Mouse (Mus musculus) CH12.LX (cell line): ENCODE results near the gene Drosha. TPM values are rescaled to one million over a fixed set of nuclear protein-coding genes. Genes with fewer than 3 reads are reported as not detected.

Experiments used
- DNase-seq: peaks from one replicate; pipeline ENCODE4 v3.0.0-alpha.2; 2013; ENCODE audit errors: extremely low read depth
- H3K27ac ChIP-seq: 2 replicates; pipeline ENCODE4 v1.5.1; 2012; ENCODE audit warnings: low read depth, mild to moderate bottlenecking, control low read depth, moderate library complexity; ENCODE audit not compliant: insufficient read depth
- H3K27me3 ChIP-seq: replicated peaks from 2 replicates; pipeline ENCODE3; 2012; ENCODE audit warnings: inconsistent platforms
- H3K36me3 ChIP-seq, 2 experiments: replicated peaks in 1 of 2; 2 replicates each; pipeline versions ENCODE3 to v1.6.1; 2012; ENCODE audit warnings: inconsistent platforms in 1 of 2, low read length in 1 of 2, mild to moderate bottlenecking in 1 of 2, mixed read lengths in 1 of 2, moderate library complexity in 1 of 2; ENCODE audit not compliant: control insufficient read depth in 1 of 2, insufficient read depth in 1 of 2
- H3K4me1 ChIP-seq, 2 experiments: 2 replicates each; pipeline ENCODE4 v1.6.1; 2012; ENCODE audit warnings: inconsistent platforms in 1 of 2, moderate library complexity in 1 of 2; ENCODE audit not compliant: insufficient read depth in 2 of 2, control insufficient read depth in 1 of 2
- H3K4me2 ChIP-seq: 2 replicates; pipeline ENCODE4 v1.6.1; 2012; ENCODE audit warnings: low read depth, mild to moderate bottlenecking, control low read depth; ENCODE audit not compliant: poor library complexity, insufficient read depth, severe bottlenecking
- H3K4me3 ChIP-seq, 3 experiments: fragments of 150-350 bp in 1 of 3; sonication (generic) in 1 of 3; replicated peaks in 1 of 3; 2 replicates each; pipeline versions ENCODE3 to v1.5.1; 2011 to 2012; ENCODE audit warnings: low read depth in 2 of 3, low read length in 2 of 3, mild to moderate bottlenecking in 2 of 3, moderate library complexity in 2 of 3, control low read depth in 1 of 3, improper control_type of control experiment in 1 of 3, inconsistent platforms in 1 of 3, mixed read lengths in 1 of 3; ENCODE audit not compliant: poor library complexity in 1 of 3
- H3K79me2 ChIP-seq: replicated peaks from 2 replicates; pipeline ENCODE4 v1.6.1; 2012; ENCODE audit warnings: mild to moderate bottlenecking, moderate library complexity; ENCODE audit not compliant: control insufficient read depth, poor library complexity, insufficient read depth, severe bottlenecking; ENCODE audit errors: extremely low read depth
- H3K9ac ChIP-seq: 2 replicates; pipeline ENCODE4 v1.6.1; 2012; ENCODE audit warnings: low read depth, mild to moderate bottlenecking, control low read depth, moderate library complexity; ENCODE audit not compliant: insufficient read depth
- H3K9me3 ChIP-seq: replicated peaks from 2 replicates; pipeline ENCODE3; 2012; ENCODE audit warnings: low read length, inconsistent platforms, mixed read lengths
- CTCF ChIP-seq, 2 experiments: IDR thresholded peaks in 1 of 2; conservative IDR thresholded peaks in 1 of 2; 2 replicates each; pipeline ENCODE4 v1.5.1; 2011 to 2012; ENCODE audit warnings: low read depth in 2 of 2, low read length in 2 of 2, improper control_type of control experiment in 1 of 2, inconsistent platforms in 1 of 2, mild to moderate bottlenecking in 1 of 2, moderate library complexity in 1 of 2
- E2F4 ChIP-seq: IDR thresholded peaks from 2 replicates; pipeline ENCODE4 v1.6.1; 2011; ENCODE audit warnings: low read depth, low read length, improper control_type of control experiment; ENCODE audit not compliant: insufficient replicate concordance
- ELF1 ChIP-seq: IDR thresholded peaks from 2 replicates; pipeline ENCODE4 v1.6.1; 2014; ENCODE audit warnings: low read depth, mild to moderate bottlenecking, inconsistent platforms, low read length, improper control_type of control experiment
- ETS1 ChIP-seq: conservative IDR thresholded peaks from 2 replicates; pipeline ENCODE4 v1.6.1; 2012; ENCODE audit warnings: low read depth, mild to moderate bottlenecking, inconsistent platforms, low read length, improper control_type of control experiment, moderate library complexity
- JUN ChIP-seq: IDR thresholded peaks from 2 replicates; pipeline ENCODE4 v1.6.1; 2011; ENCODE audit warnings: low read depth, mild to moderate bottlenecking, low read length, improper control_type of control experiment, moderate library complexity; ENCODE audit not compliant: insufficient read depth
- JUND ChIP-seq: conservative IDR thresholded peaks from 2 replicates; pipeline ENCODE4 v1.6.1; 2011; ENCODE audit warnings: low read depth, low read length, improper control_type of control experiment
- KAT2A ChIP-seq: IDR thresholded peaks from 2 replicates; pipeline ENCODE4 v1.6.1; 2012; ENCODE audit warnings: low read length, improper control_type of control experiment, inconsistent platforms; ENCODE audit not compliant: insufficient replicate concordance
- MAFK ChIP-seq: IDR thresholded peaks from 2 replicates; pipeline ENCODE4 v1.6.1; 2011; ENCODE audit warnings: low read length, improper control_type of control experiment; ENCODE audit not compliant: insufficient replicate concordance
- MAZ ChIP-seq: IDR thresholded peaks from 2 replicates; pipeline ENCODE4 v1.6.1; 2012; ENCODE audit warnings: low read depth, mild to moderate bottlenecking, inconsistent platforms, low read length, improper control_type of control experiment, moderate library complexity
- MXI1 ChIP-seq: IDR thresholded peaks from 2 replicates; pipeline ENCODE4 v1.6.1; 2011; ENCODE audit warnings: mild to moderate bottlenecking, low read depth, low read length, improper control_type of control experiment
- MYC ChIP-seq: IDR thresholded peaks from 2 replicates; pipeline ENCODE4 v1.6.1; 2011; ENCODE audit warnings: low read depth, mild to moderate bottlenecking, improper control_type of control experiment, low read length
- NELFE ChIP-seq: IDR thresholded peaks from 2 replicates; pipeline ENCODE4 v1.6.1; 2011; ENCODE audit warnings: low read depth, low read length, improper control_type of control experiment
- NRF1 ChIP-seq: IDR thresholded peaks from 2 replicates; pipeline ENCODE4 v1.6.1; 2014; ENCODE audit warnings: low read depth, mild to moderate bottlenecking, inconsistent platforms, low read length, improper control_type of control experiment, moderate library complexity
- POLR2A ChIP-seq: IDR thresholded peaks from 2 replicates; pipeline ENCODE4 v1.6.1; 2011; ENCODE audit warnings: low read depth, mild to moderate bottlenecking, improper control_type of control experiment, low read length
- RAD21 ChIP-seq: IDR thresholded peaks from 2 replicates; pipeline ENCODE4 v1.6.1; 2011; ENCODE audit warnings: low read depth, mild to moderate bottlenecking, low read length, improper control_type of control experiment, moderate library complexity
- SIN3A ChIP-seq: IDR thresholded peaks from 2 replicates; pipeline ENCODE4 v1.6.1; 2012; ENCODE audit warnings: low read length, improper control_type of control experiment, inconsistent platforms
- SMC3 ChIP-seq: IDR thresholded peaks from 2 replicates; pipeline ENCODE4 v1.6.1; 2011; ENCODE audit warnings: low read depth, low read length, improper control_type of control experiment
- TBP ChIP-seq: conservative IDR thresholded peaks from 2 replicates; pipeline ENCODE4 v1.6.1; 2011; ENCODE audit warnings: low read depth, low read length, improper control_type of control experiment
- TCF12 ChIP-seq: IDR thresholded peaks from 2 replicates; pipeline ENCODE4 v1.6.1; 2014; ENCODE audit warnings: low read depth, mild to moderate bottlenecking, inconsistent platforms, low read length, improper control_type of control experiment
- USF1 ChIP-seq: IDR thresholded peaks from 2 replicates; pipeline ENCODE4 v1.6.1; 2014; ENCODE audit warnings: low read depth, mild to moderate bottlenecking, inconsistent platforms, low read length, improper control_type of control experiment
- USF2 ChIP-seq: conservative IDR thresholded peaks from 2 replicates; pipeline ENCODE4 v1.6.1; 2011; ENCODE audit warnings: low read depth, low read length, improper control_type of control experiment
- ZKSCAN1 ChIP-seq: IDR thresholded peaks from 2 replicates; pipeline ENCODE4 v1.6.1; 2012; ENCODE audit warnings: low read depth, inconsistent platforms, low read length, improper control_type of control experiment, borderline replicate concordance
- ZNF384 ChIP-seq: IDR thresholded peaks from 2 replicates; pipeline ENCODE4 v1.6.1; 2012; ENCODE audit warnings: low read depth, low read length, improper control_type of control experiment, inconsistent platforms
- dilution Hi-C: fragments of 300-500 bp; cut with MboI; formaldehyde crosslinking; loops from 2 replicates; pipeline ENCODE4 v1.14.3; 2020; ENCODE audit warnings: low sequenced_read_pairs; ENCODE audit not compliant: extremely low pct_unique_long_range_greater_than_20kb, extremely low pct_ligation_motif_present
- in situ Hi-C: fragments of 300-500 bp; cut with MboI; formaldehyde crosslinking; loops from 3 replicates; pipeline ENCODE4 v1.14.3; 2019; ENCODE audit warnings: low sequenced_read_pairs, low pct_ligation_motif_present, low pct_unique_long_range_greater_than_20kb, mixed read lengths
- polyA plus RNA-seq: library from polyadenylated mRNA; unstranded; fragments of >175 nt; gene quantifications from 2 replicates; pipeline ENCODE4 v1.2.1, GENCODE M21; 2012; ENCODE audit warnings: low read depth; ENCODE audit not compliant: insufficient read length
- total RNA-seq, 2 experiments: library from RNA; depleted of rRNA; stranded (reverse); fragments of 300-350 nt in 1 of 2; fragments of >200 nt in 1 of 2; gene quantifications; 2 replicates each; pipeline ENCODE4 v1.2.3; 2012 to 2014

The Drosha gene
- total and polyA plus RNA-seq, 3 experiments, result 23.4 to 81.9 (median 24.8) TPM

DNA sequence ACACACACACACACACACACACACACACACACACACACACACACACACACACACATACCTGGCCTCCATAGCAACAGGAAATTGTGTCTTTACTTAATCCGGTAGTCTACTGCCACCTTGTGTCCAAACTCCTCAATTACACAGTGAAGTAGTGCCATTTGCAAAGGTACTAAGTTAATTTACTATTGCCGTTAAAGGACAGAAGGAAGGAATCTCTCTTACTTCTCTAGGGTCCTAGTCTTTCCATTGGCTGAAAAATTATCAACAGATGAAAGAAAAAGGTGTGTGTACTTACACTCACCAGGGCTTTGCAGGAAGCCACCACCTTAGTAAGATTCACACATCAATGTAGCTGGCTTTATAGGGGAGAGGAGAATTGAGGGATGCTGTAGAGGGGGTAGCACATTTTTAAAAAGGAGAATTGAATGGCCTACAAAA, 29.1 kb upstream of the Drosha start (continued):
- no peak for TF ChIP-seq E2F4
- TF ChIP-seq ELF1, result 0 out of 2 replicates have a peak, but pooled peaks have one; percentile 30
- TF ChIP-seq POLR2A, result no peak
- TF ChIP-seq ZKSCAN1, result no peak
- no peak for TF ChIP-seq MAZ
- no peak for TF ChIP-seq TCF12

DNA sequence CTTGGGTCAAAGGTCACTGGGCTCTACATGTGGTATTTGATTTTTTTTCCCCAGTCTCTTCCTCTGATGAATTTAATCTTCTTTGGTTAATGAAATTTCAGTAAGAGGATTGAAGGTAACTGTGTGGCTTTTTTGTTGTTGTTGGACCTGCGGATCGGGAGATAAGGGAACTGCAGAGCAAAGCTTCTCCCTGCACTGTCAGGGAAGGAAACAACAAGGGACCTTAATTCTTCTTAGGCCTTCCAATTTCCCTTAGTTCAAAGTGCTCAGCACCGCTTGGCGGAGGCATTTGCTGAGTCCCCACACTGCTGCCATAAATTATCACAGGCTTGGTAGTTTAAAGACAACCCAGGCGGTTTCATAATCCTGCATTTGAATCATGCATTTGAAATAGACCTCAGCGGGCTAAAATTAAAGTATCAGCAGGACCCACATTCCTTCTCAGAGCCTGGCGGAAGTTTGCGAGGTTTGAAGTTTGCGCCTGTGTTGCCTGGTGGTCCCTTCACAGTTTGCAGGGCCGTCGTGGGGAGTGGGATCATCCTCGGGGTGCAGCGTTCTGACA, 28.6 kb upstream of the Drosha start:
- Histone ChIP-seq H3K27ac (no peak overlapping the region), H3K9me3 (no peaks in the 10 kb centered on the region), H3K36me3 (no peaks in the 10 kb centered on the region), H3K79me2 (no peaks in the 10 kb centered on the region), H3K4me3 (no peak overlapping the region), H3K4me1 (peaks cover 6 to 10% of the 10 kb centered on the region in 2 experiments), H3K9ac (no peak overlapping the region), H3K4me2 (no peak overlapping the region), H3K27me3 (no peaks in the 10 kb centered on the region)
- no peak for TF ChIP-seq KAT2A
- no peak for TF ChIP-seq NRF1
- no peak for TF ChIP-seq SMC3
- TF ChIP-seq USF1, result no peak
- TF ChIP-seq CTCF (conservative IDR thresholded peaks at IDR 0.05 in 1 of 2, IDR thresholded peaks at IDR 0.05 in 1 of 2; ENCODE audit: low read depth in 2 of 2, low read length in 2 of 2), result no peak
- no peak for TF ChIP-seq RAD21
- no peak for TF ChIP-seq ELF1
- no peak for TF ChIP-seq ZNF384
- TF ChIP-seq MAFK, result no peak
- no peak for TF ChIP-seq SIN3A
- no peak for TF ChIP-seq JUN
- no peak for TF ChIP-seq ETS1
- no peak for TF ChIP-seq JUND
- TF ChIP-seq POLR2A, result no peak
- TF ChIP-seq NELFE, result no peak
- no peak for TF ChIP-seq MXI1
- TF ChIP-seq TBP, result no peak
- TF ChIP-seq USF2, result no peak
- TF ChIP-seq MYC, result no peak
- no peak for DNase-seq
- in situ Hi-C loops, result loop anchor here (5.0 to 10.0 kb wide), 3 partner anchors 214 to 601 kb away; no protein-coding TSS in a partner anchor
- dilution Hi-C loops, result no loop called here
